Mouse (Mus musculus) kidney, adult 18-20 months (tissue): ENCODE data around the gene Ugt1a7c.
"Not testable (repeated sequence)": the region's sequence is repeated elsewhere in the genome, so short reads cannot be mapped to it uniquely, and the experiment has no call there.

ENCODE experiments used
- DNase-seq: peaks from one replicate; pipeline ENCODE4 v3.0.0; 2021

Gene Ugt1a7c

GRCm38 (mm10) chr1:88120550-88120949 lies 25.7 kb downstream of the Ugt1a7c start:
- DNase-seq = not testable (repeated sequence)

- peak; percentile 61 for DNase-seq
These were observed 26.7 kb downstream of the Ugt1a7c start for GRCm38 (mm10) chr1:88121521-88121920.

- DNase-seq = not testable (repeated sequence)
These were observed 31.0 kb downstream of the Ugt1a7c start for GRCm38 (mm10) chr1:88125827-88126360.

GRCm38 (mm10) chr1:88129091-88129490 lies 34.2 kb downstream of the Ugt1a7c start:
- not testable (repeated sequence) for DNase-seq

GRCm38 (mm10) chr1:88130223-88130622 lies 35.4 kb downstream of the Ugt1a7c start:
- DNase-seq = not testable (repeated sequence)

- no peak for DNase-seq
These were observed 39.1 kb downstream of the Ugt1a7c start for GRCm38 (mm10) chr1:88133908-88134456.

GRCm38 (mm10) chr1:88134457-88135011 lies 39.7 kb downstream of the Ugt1a7c start, which contains the start of gene Ugt1a6a:
Gene Ugt1a6a (plus strand): TSS chr1:88134809.
- DNase-seq = peak; percentile 42

GRCm38 (mm10) chr1:88135229-88135904 lies 40.5 kb downstream of the Ugt1a7c start:
- DNase-seq = not testable (repeated sequence)

GRCm38 (mm10) chr1:88136646-88137045 lies 41.8 kb downstream of the Ugt1a7c start:
- DNase-seq = no peak

- no peak for DNase-seq
These were observed 42.4 kb downstream of the Ugt1a7c start for GRCm38 (mm10) chr1:88137264-88137663.

GRCm38 (mm10) chr1:88138145-88138544 lies 43.3 kb downstream of the Ugt1a7c start:
- DNase-seq = no peak

GRCm38 (mm10) chr1:88140492-88140891 lies 45.6 kb downstream of the Ugt1a7c start:
- DNase-seq = peak; percentile 64

GRCm38 (mm10) chr1:88143966-88144675 lies 49.3 kb downstream of the Ugt1a7c start:
- DNase-seq = peak; percentile 73

GRCm38 (mm10) chr1:88145278-88145677 lies 50.4 kb downstream of the Ugt1a7c start:
- peak; percentile 42 for DNase-seq

- not testable (repeated sequence) for DNase-seq
These were observed 55.3 kb downstream of the Ugt1a7c start for GRCm38 (mm10) chr1:88150133-88150532.

- DNase-seq = no peak
These were observed 63.6 kb downstream of the Ugt1a7c start for GRCm38 (mm10) chr1:88158430-88158829.

GRCm38 (mm10) chr1:88165711-88166110 lies 70.8 kb downstream of the Ugt1a7c start, which contains the start of gene Ugt1a5:
Gene Ugt1a5 (plus strand): TSS chr1:88166012.
- no peak for DNase-seq

GRCm38 (mm10) chr1:88172190-88172589 lies 77.3 kb downstream of the Ugt1a7c start:
- not testable (repeated sequence) for DNase-seq

- no peak for DNase-seq
These were observed 84.8 kb downstream of the Ugt1a7c start for GRCm38 (mm10) chr1:88179657-88180056.

- no peak for DNase-seq
These were observed 91.6 kb downstream of the Ugt1a7c start for GRCm38 (mm10) chr1:88186325-88186935.

GRCm38 (mm10) chr1:88192136-88192535 lies 97.3 kb downstream of the Ugt1a7c start:
- no peak for DNase-seq

- DNase-seq = peak; percentile 69
These were observed 100.8 kb downstream of the Ugt1a7c start for GRCm38 (mm10) chr1:88195687-88196086.

GRCm38 (mm10) chr1:88197443-88197842 lies 102.6 kb downstream of the Ugt1a7c start:
- DNase-seq = no peak
